Mouse (Mus musculus) lung, adult 18-20 months (tissue): Measurements from ENCODE around the gene Otx2.
"Not testable (repeated sequence)": the region's sequence is repeated elsewhere in the genome, so short reads cannot be mapped to it uniquely, and the experiment has no call there.

Experiments
- DNase-seq, 2 experiments: peaks; one replicate each; pipeline ENCODE4 v3.0.0; 2022; ENCODE audit warnings: mixed read lengths in 2 of 2

Gene Otx2

DNA sequence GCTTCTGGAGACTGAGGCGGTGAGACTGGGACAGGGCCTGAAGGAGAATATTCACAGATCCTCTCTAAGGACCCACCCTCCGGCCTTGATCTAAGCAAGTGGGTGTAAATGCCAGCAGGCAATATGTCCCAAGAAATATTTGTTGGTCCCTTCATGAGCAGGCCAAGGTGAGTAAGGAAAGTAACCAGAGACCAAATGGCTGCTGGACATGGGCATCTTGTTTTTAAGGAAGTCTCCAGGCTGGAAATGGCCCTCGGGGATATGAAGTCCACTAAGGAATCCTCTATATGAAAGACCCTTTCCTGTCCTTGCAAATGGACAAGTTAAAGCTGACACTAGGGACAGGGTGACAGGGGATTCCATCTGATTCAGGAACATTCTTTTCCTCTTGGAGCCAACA is 20.5 kb downstream of the Otx2 start:
- no peak for DNase-seq

DNA sequence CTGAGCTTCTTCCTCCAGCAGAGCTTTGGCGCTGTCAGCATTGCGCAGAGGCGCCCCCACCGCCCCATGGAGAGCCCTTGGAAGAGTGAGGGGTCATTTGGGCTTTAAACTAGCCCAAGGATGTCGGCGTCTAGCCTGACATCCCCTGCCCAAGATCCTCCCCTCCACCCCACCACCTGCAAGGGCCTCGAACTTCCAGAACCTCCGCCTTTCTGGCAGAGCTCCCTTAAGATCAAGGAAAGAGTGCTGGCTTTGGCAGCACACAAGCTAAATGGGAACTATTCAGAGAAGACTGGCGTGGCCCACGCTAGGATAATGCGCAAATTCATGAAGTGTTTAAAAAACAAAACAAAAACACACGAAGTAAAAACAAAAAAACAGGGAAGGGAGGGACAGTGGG is 21.4 kb downstream of the Otx2 start:
- DNase-seq: no peak

DNA sequence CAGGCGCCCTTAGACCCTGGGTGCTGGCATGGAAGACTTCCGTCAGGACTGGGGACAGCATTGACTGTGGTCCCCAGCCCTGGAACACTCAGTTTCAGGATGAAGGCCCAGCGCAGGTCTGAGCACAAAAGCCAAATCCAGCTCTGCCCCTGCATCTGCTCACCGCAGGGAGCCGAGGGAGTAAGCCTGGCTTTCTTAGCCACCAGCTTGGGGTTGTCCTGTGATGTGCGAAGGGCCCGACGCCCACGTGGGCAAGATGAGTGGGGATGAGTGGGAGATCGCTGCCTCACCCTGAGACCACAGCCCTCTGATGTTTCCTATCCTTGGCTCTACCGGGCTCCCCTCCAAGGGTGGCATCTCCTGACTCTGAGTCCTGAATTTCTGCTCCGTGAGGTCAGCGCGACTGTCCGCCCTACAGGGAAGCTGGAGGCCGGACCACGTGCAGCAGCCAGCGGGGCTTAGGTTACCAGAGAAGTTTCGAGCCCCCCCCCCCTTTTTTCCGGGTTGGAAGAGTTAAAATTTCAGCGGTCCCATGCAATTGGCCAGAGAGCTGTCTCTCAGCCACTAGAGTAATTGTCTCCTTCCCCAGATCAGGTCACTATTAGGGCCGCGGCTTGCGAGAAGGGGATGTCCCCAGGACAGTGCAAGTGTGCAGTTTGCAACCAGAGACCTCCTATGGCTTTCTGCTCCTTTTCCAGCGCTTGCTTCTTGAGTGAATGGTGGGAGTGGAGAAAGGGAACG is 22.0 kb downstream of the Otx2 start:
- DNase-seq: no peak

DNA sequence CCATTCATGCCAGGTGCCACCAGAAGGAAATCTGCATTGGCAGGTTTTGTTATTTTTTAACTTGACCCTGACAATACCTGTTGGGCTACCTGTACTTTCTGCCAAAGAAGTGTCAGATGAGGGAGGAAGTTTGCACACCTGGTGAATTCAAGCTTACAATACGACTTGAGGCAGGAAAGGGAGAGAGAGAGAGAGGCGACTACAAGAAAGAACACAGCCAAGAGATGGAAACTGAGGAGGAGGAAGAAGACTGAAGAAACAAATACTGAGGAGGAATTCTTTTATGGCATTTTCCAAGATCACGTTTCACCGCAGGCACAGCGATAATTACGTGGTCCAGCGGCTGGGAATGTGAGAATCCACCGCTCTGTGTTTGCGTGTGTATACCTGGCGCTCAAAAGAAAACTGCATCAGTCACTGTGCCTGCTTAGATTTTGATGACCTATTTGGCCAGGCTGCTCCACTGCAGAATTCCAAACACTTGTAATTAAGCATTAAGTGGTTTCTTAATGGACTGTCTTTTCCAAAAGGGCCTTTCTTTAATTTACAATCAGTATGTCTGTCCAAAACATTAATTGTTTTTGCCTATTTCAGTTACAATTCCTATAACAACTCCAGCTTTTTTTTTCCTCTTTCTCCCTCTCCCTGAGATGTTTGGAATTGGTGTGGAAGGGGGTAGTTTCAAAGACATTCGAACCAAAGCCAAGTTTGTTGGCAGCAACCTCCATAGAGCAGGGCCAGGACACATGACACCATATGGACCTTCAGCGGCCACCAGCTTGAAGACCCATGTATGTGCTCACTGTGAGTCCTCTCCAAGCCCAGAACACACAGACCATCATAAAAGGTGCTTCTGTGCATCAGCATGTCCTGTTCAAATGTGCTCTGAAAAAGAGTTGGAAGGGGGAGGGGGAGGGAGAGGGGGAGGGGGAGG is 31.9 kb downstream of the Otx2 start:
- no peak for DNase-seq

DNA sequence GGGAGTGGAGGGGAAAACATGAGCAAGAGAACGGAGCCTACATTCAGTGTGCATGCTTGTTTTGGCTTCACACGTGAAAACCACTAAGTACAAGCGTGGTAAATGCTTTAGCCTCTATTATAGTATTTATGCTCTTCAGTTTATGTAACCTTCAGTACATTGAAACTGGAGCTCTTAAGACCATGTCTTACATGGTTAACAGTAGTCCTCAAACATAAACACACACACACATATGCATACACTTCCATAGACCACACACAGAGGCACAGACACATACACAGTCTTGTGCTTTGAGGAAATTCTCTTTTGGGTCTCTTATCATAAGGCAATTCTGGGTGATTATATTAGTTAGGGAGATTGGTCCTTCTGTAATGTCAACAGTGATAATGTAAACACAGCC is 40.5 kb downstream of the Otx2 start:
- no peak for DNase-seq

DNA sequence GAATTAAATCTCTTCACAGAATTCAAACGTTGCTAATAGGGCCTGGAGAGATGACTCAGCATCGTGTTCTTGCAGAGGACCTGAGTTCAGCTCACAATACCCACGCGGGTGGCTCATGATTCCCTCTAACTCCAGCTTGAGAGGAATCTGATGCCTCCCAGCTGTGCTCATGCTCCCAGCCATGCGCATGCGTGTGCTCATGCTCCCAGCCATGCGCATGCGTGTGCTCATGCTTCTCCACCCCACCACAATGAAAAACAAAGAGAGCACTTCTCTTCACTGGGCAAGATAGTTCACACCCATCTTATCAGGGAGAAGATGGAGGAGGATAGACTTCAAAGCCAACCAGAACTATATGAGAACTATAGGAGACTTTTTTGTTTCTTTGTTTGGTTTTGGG is 41.3 kb downstream of the Otx2 start:
- no peak for DNase-seq

DNA sequence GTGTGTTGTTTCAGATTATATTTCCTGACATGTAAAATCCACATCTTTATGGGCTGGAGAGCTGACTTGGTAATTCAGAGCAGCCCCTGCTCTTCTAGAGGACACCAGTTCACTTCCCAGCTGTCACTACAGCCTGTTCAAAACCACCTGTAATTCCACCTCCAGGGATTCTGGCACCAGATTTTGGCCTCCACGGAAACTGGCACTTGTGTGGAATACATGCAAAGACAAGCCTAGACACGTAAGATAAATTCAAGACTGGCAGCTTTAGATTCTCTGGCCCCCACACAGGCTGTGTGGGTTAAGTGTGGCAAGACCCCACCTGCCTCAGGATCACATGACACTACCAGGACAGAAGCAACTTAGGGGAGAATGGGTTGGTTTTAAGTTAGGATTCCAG is 42.1 kb downstream of the Otx2 start:
- no peak for DNase-seq

DNA sequence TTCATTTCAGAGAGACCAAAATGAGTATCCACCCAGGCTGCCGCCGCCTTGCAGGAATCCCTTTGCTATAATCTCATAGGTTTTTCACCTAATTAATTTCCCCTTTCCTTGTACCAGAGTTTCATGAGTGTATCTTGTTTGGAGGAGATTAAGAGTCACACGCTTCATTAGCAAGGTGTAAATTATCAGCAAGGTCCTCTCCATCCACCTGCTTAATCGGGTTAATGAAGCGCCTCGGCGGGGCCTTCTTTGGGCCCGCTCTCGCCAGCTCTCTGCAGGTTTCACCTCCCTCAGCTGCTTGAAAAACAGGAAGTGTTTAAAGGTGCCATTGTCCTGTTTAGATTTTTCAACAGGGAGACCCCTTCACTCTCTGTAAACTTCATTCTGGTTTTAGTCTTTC is 44.2 kb downstream of the Otx2 start:
- no peak for DNase-seq

DNA sequence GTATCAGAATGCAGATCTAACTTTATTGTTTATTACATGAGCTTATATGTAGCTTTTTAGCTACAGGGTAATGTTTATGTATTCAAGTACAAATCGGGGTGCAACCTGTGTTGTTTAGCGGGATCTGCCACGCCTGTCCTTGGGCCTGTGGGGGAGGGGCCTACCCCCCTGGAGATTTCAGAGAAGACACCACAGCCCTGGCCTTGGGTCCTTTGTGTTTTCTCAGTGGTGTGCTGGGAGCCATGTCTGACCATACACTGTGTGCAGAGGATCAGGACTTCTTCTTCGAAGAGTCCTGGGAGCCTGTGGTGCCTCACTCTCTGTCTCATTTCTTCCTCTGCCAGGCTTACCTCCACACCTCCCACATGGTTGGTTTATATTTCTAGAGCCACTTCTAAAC is 47.3 kb downstream of the Otx2 start:
- DNase-seq: no peak

DNA sequence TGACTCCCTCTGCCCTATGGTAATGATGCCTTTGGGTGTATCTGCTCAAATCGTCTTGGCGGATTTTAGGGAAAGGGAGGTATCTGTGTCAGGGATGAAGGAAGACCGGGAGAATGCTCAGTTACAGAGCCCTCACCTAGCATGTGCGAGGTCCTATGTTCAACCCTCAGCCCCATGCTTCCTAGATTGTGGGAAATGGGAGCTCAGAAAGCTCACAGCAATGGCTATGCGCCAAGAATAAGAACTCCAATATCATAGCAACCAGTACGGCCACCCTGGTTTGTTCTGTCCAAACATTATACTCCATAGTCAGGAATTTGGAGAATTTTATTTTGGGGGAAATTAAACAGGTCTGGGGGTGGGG is 48.3 kb downstream of the Otx2 start:
- no peak for DNase-seq

DNA sequence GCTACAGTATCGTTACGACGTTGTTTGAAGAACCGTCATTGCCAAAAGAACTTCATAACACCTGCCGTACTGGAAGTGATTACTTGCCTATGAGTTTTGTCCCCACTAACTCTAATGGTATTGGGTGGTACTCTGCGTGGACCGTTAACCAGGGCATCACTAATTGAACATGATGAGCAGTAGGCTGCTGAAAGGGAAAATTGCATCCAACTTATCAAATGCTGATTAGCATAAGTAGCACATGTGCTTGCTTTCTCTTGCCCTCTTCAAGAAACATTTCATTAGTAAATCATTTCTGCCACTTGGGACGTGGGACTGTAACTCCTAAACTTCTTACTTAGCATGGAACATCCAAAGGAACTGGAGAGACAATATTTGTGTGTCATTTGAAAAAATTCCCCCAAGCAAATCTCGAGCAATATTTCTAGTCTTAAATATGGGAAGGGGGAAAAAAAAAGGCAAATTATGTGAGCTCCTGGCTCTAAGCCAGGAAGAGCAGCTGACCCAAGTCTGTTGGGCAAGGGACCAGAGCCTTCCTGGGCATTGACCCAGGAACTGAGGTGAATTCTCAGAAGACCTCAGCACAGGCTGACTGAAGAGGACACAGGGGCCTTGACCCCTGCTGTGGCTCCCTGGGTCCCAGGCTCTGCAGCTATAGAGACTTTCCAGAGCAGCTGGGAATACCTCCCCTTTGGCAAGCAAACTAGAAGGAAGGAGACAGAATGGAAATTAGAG is 48.9 kb downstream of the Otx2 start:
- DNase-seq: no peak

DNA sequence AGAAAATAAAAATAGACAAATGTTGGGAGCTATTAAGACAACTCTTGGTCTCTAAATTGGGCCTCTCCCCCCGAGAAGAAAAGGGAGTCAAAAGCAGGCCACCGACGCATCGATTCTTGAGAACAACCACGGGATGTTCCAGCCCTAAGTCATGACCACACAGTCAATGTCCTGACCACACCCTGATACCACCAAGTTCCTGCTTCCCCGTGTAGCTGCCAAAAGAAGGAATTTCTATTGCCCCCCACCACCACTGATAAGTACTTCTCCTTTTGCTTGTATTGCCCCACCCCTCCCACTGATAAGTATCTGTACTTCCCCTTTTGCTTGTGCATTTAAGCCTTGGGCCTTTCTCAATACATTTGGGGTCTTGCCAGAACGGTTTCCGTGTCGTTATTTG is 50.9 kb downstream of the Otx2 start:
- DNase-seq: not testable (repeated sequence)

DNA sequence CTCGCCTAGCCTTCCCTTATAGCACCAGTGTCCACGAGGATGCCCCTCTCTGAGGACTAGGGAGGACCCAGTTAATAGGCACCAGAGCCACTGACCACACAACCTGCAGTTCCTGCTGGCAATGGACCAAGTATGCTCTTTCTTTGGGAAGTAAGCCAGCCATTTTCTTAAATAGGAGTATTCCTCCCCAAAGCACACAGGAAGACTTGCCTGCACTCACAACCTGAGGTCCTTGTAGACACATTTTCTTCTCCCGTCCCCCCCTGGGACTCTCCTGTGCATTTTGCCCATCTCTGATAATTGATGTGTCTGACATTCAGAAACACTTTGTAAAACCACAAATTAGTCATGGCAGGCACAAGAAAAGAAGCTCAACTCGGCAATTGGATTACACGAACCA is 57.3 kb downstream of the Otx2 start:
- no peak for DNase-seq

DNA sequence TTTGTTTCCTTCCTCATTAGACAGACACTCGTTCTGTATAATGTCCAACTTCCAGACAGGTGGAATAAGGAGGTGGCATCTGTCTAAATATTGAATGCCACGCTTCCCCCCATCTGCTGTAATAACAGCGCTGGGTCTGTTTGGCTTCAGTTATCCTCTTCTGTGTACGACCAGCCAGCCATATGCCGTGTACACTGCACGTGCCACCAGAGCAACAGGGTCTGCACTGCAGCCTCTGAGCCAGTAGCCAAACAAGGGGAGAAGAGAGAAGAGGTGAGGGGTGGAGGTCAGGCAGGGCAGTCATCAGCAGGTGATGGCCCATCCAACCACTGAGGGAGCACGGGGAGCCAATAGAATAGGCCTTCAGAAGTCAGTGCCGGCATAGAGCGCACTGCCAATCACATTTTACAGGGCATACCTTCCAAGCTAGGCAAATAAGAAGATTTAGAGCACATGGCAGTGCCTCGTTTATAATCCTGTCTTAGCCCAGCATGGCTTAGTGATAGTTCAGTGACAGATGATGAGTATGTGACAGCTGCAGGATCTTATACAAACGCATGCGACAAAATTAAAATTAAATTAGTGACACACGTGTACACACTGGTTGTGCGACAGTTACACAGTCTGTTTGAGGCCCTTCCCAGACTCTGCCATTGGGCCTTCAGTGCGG is 64.8 kb downstream of the Otx2 start:
- DNase-seq: no peak
